Mouse (Mus musculus) adrenal gland, postnatal 4 days (tissue): Measurements from ENCODE around the gene Igfbp4. TPM values are rescaled to one million over a fixed set of nuclear protein-coding genes. Genes with fewer than 3 reads are reported as not detected.
A peak's percentile ranks its signal among the peaks of the same experiment; 100 is the strongest.

Experiments
- DNase-seq, 2 experiments: peaks; one replicate each; pipeline ENCODE4 v3.0.0; 2021 to 2022; ENCODE audit warnings: low spot score in 2 of 2, mixed read lengths in 2 of 2
- long read RNA-seq, 2 experiments: library from polyadenylated mRNA; stranded (forward); transcript quantifications; one replicate each; pipeline ENCODE4 v2.0.0; 2021
- total RNA-seq, 2 experiments: library from RNA; stranded (reverse); gene quantifications; 2 replicates each; pipeline ENCODE4 v1.2.3; 2021

Gene Igfbp4
- 100 to 1,000 TPM; 223 to 254 TPM for total RNA-seq
- long read RNA-seq, experiment 1, transcript Igfbp4-201 (4 exons, 3,831 nt) = major isoform, 156 of 240 reads
- long read RNA-seq, experiment 1, partial matches to known transcripts = 79 of 240 reads
- long read RNA-seq, experiment 1, other reads (novel, unspliced or antisense) = 4 of 240 reads
- long read RNA-seq, experiment 2, transcript Igfbp4-201 (4 exons, 3,831 nt) = major isoform, 311 of 390 reads
- long read RNA-seq, experiment 2, partial matches to known transcripts = 29 of 390 reads
- long read RNA-seq, experiment 2, other reads (novel, unspliced or antisense) = 50 of 390 reads

- DNase-seq = peak in 1 of 2 experiments; percentile 48
Measured at GRCm38 (mm10) chr11:99041051-99041729, at the start of gene Igfbp4. Gene Igfbp4 (plus strand): TSS chr11:99041244.

- DNase-seq = no peak
Measured at GRCm38 (mm10) chr11:98995987-98996386, 45.1 kb upstream of the Igfbp4 start.

- no peak for DNase-seq
Measured at GRCm38 (mm10) chr11:98997659-98998058, 43.4 kb upstream of the Igfbp4 start.

- DNase-seq = no peak
Measured at GRCm38 (mm10) chr11:98998776-98999175, 42.3 kb upstream of the Igfbp4 start.

- no peak for DNase-seq
Measured at GRCm38 (mm10) chr11:98999243-98999642, 41.8 kb upstream of the Igfbp4 start.

GRCm38 (mm10) chr11:99006788-99007187 is 34.3 kb upstream of the Igfbp4 start:
- no peak for DNase-seq

GRCm38 (mm10) chr11:99010124-99010523 is 30.9 kb upstream of the Igfbp4 start:
- no peak for DNase-seq

- no peak for DNase-seq
Measured at GRCm38 (mm10) chr11:99010706-99011105, 30.3 kb upstream of the Igfbp4 start.

- no peak for DNase-seq
Measured at GRCm38 (mm10) chr11:99013856-99014255, 27.2 kb upstream of the Igfbp4 start.

- no peak for DNase-seq
Measured at GRCm38 (mm10) chr11:99019844-99020243, 21.2 kb upstream of the Igfbp4 start.

- no peak for DNase-seq
Measured at GRCm38 (mm10) chr11:99022384-99022933, 18.6 kb upstream of the Igfbp4 start.

- DNase-seq = no peak
Measured at GRCm38 (mm10) chr11:99023094-99023493, 17.9 kb upstream of the Igfbp4 start.

- DNase-seq = peak; percentile 85 to 87
Measured at GRCm38 (mm10) chr11:99023500-99024467, 17.3 kb upstream of the Igfbp4 start, which contains the start of gene Top2a. Gene Top2a (minus strand): TSS chr11:99024189.

GRCm38 (mm10) chr11:99024468-99025134 is 16.4 kb upstream of the Igfbp4 start:
- DNase-seq = no peak

- DNase-seq = no peak
Measured at GRCm38 (mm10) chr11:99025878-99026277, 15.2 kb upstream of the Igfbp4 start.

- no peak for DNase-seq
Measured at GRCm38 (mm10) chr11:99026899-99027440, 14.1 kb upstream of the Igfbp4 start.

GRCm38 (mm10) chr11:99035350-99035749 is 5.7 kb upstream of the Igfbp4 start:
- no peak for DNase-seq

GRCm38 (mm10) chr11:99036254-99036653 is 4.8 kb upstream of the Igfbp4 start:
- no peak for DNase-seq

GRCm38 (mm10) chr11:99039782-99040181 is 1.3 kb upstream of the Igfbp4 start:
- DNase-seq = peak in 1 of 2 experiments; percentile 55

- DNase-seq = no peak
Measured at GRCm38 (mm10) chr11:99040346-99040974, 584 bp upstream of the Igfbp4 start.
